In genomic region chr13:74591828-74592227, GRCm38 (mm10) we compare ENCODE assay signal across 8 mouse cellular contexts. TPM values are rescaled to one million over a fixed set of nuclear protein-coding genes. Genes with fewer than 3 reads are reported as not detected.
DNase-seq lines count a peak whose midpoint lies in the region; ATAC-seq and TF ChIP-seq lines count a peak whose summit lies in the region.
"Not testable (repeated sequence)": the region's sequence is repeated elsewhere in the genome, so short reads cannot be mapped to it uniquely, and the experiment has no call there.

No protein-coding gene starts in this region.

- not testable (repeated sequence) for H3K9me3 ChIP-seq in CH12.LX (replicated peaks; ENCODE audit: low read length); ES-Bruce4 (replicated peaks; ENCODE audit: control insufficient read depth, insufficient read depth, low read length, poor library complexity, severe bottlenecking); heart, embryonic 13.5 days; intestine, embryonic 15.5 days; liver, embryonic 12.5 days (replicated peaks)

- H3K27ac ChIP-seq in CH12.LX (ENCODE audit: insufficient read depth, low read depth) (peak overlapping the region; percentile 86), ES-Bruce4 (ENCODE audit: insufficient read depth, low read length) (peak overlapping the region; percentile 82)
- H3K27ac ChIP-seq in heart, embryonic 13.5 days (replicated peaks); intestine, embryonic 15.5 days; liver, embryonic 12.5 days: not testable (repeated sequence)

- not testable (repeated sequence) for H3K4me1 ChIP-seq in CH12.LX (ENCODE audit: control insufficient read depth in 1 of 2, insufficient read depth in 2 of 2); ES-Bruce4 (ENCODE audit: control insufficient read depth, insufficient read depth, low read length); heart, embryonic 13.5 days; intestine, embryonic 15.5 days (replicated peaks); liver, embryonic 12.5 days

- not testable (repeated sequence) for TF ChIP-seq RAD21 in CH12.LX (IDR thresholded peaks at IDR 0.05; ENCODE audit: low read depth, low read length)

- H3K9ac ChIP-seq in CH12.LX (ENCODE audit: insufficient read depth, low read depth): peak overlapping the region; percentile 48; the same call in 1 of the 2 replicates
- H3K9ac ChIP-seq in ES-Bruce4 (ENCODE audit: low read depth, poor library complexity, severe bottlenecking): 0 out of 2 replicates have a peak overlapping the region, but pooled peaks have one; percentile 22
- not testable (repeated sequence) for H3K9ac ChIP-seq in heart, embryonic 13.5 days; intestine, embryonic 15.5 days; liver, embryonic 12.5 days

- not testable (repeated sequence) for H3K27me3 ChIP-seq in CH12.LX (replicated peaks); ES-Bruce4 (ENCODE audit: control insufficient read depth, insufficient read depth, low read length, poor library complexity, severe bottlenecking); Patski; heart, embryonic 13.5 days (replicated peaks); intestine, embryonic 15.5 days (replicated peaks); liver, embryonic 12.5 days (replicated peaks)

- POLR2A ChIA-PET in Patski (lab: Charles Lee): not testable (repeated sequence)

- DNase-seq in CH12.LX (ENCODE audit: extremely low read depth): peak; percentile 6
- not testable (repeated sequence) for DNase-seq in Patski (ENCODE audit: low read depth, low spot score)

- dilution Hi-C loops in CH12.LX (cut with MboI; ENCODE audit: extremely low pct_ligation_motif_present, extremely low pct_unique_long_range_greater_than_20kb, low sequenced_read_pairs): not testable (repeated sequence)

- 0 out of 2 replicates have a peak overlapping the region, but pooled peaks have one; percentile 5 for H3K4me2 ChIP-seq in CH12.LX (ENCODE audit: insufficient read depth, low read depth, poor library complexity, severe bottlenecking)
- H3K4me2 ChIP-seq in heart, embryonic 13.5 days: peak overlapping the region; percentile 27; the same call in 1 of the 2 replicates
- 0 out of 2 replicates have a peak overlapping the region, but pooled peaks have one; percentile 14 for H3K4me2 ChIP-seq in intestine, embryonic 15.5 days (replicated peaks)
- H3K4me2 ChIP-seq in liver, embryonic 12.5 days: peak overlapping the region; percentile 33

- ATAC-seq in Patski: peak; percentile 12
- ATAC-seq in heart, embryonic 13.5 days (ENCODE audit: extremely low read depth, insufficient number of reproducible peaks, low FRiP score, low TSS enrichment); intestine, embryonic 15.5 days; liver, embryonic 12.5 days: not testable (repeated sequence)
- ATAC-seq in megakaryocyte, adult 5-6 weeks (ENCODE audit: poor library complexity, severe bottlenecking): peak; percentile 69
- 0 out of 2 replicates have a peak, but pooled peaks have one; percentile 39 for ATAC-seq in megakaryocyte progenitor cell, adult 5-6 weeks (replicated peaks; ENCODE audit: poor library complexity)

- CTCF ChIA-PET in Patski (lab: Charles Lee): not testable (repeated sequence)

- in situ Hi-C loops in CH12.LX (cut with MboI; ENCODE audit: low pct_ligation_motif_present, low pct_unique_long_range_greater_than_20kb, low sequenced_read_pairs); Patski (cut with MboI; ENCODE audit: low pct_unique_long_range_greater_than_20kb): not testable (repeated sequence)

- TF ChIP-seq EP300 in CH12.LX (IDR thresholded peaks at IDR 0.05; ENCODE audit: low read length); ES-Bruce4 (IDR thresholded peaks at IDR 0.05; ENCODE audit: insufficient read depth, low read depth, low read length): not testable (repeated sequence)

- TF ChIP-seq CTCF in CH12.LX (conservative IDR thresholded peaks at IDR 0.05 in 1 of 2, IDR thresholded peaks at IDR 0.05 in 1 of 2; ENCODE audit: low read depth in 2 of 2, low read length in 2 of 2); ES-Bruce4 (IDR thresholded peaks at IDR 0.05; ENCODE audit: low read depth, low read length); Patski (IDR thresholded peaks at IDR 0.05): not testable (repeated sequence)

- H3K4me3 ChIP-seq in CH12.LX (replicated peaks in 1 of 3; ENCODE audit: low read depth in 2 of 3, low read length in 2 of 3, poor library complexity in 1 of 3) (peak overlapping the region; percentile 41 to 63 (median 51)), ES-Bruce4 (ENCODE audit: low read depth, low read length) (peak overlapping the region; percentile 76)
- not testable (repeated sequence) for H3K4me3 ChIP-seq in heart, embryonic 13.5 days; intestine, embryonic 15.5 days (replicated peaks); liver, embryonic 12.5 days

- not testable (repeated sequence) for H3K79me2 ChIP-seq in CH12.LX (replicated peaks; ENCODE audit: control insufficient read depth, extremely low read depth, insufficient read depth, poor library complexity, severe bottlenecking)

- not testable (repeated sequence) for H3K36me3 ChIP-seq in CH12.LX (replicated peaks in 1 of 2; ENCODE audit: control insufficient read depth in 1 of 2, insufficient read depth in 1 of 2, low read length in 1 of 2); ES-Bruce4 (ENCODE audit: control insufficient read depth, insufficient read depth, low read length, poor library complexity, severe bottlenecking); heart, embryonic 13.5 days; intestine, embryonic 15.5 days; liver, embryonic 12.5 days

- WGBS in heart, embryonic 13.5 days: 69% methylated on average over 2 of the region's 2 CpGs
- WGBS in intestine, embryonic 15.5 days: 70% methylated on average over 2 of the region's 2 CpGs
- 49% methylated on average over 2 of the region's 2 CpGs for WGBS in liver, embryonic 12.5 days (ENCODE audit: insufficient replicate concordance)

- not testable (repeated sequence) for TF ChIP-seq POLR2A in CH12.LX (IDR thresholded peaks at IDR 0.05; ENCODE audit: low read depth, low read length); ES-Bruce4 (IDR thresholded peaks at IDR 0.05; ENCODE audit: insufficient read depth, low read length)

TF ChIP-seq in CH12.LX, 34 proteins besides CTCF, POLR2A, EP300 and RAD21:
- peak; percentile 17; the same call in 1 of the 2 replicates for TF ChIP-seq ELF1 (IDR thresholded peaks at IDR 0.05; ENCODE audit: low read depth, low read length)
- 0 out of 2 replicates have a peak, but pooled peaks have one; percentile 9 for TF ChIP-seq NELFE (IDR thresholded peaks at IDR 0.05; ENCODE audit: low read depth, low read length)
TF ChIP-seq in CH12.LX: peak in this region for 2; not testable (repeated sequence) for 32.

RNA-seq across cellular contexts. Expression of gene Erap1, which starts 47.5 kb away (rescaled TPM):
- total RNA-seq in CH12.LX (2012; rRNA removed) (62.3 and 65.9 TPM in 2 replicates), CH12.LX (2014; rRNA removed) (75.2 and 82.5 TPM in 2 replicates)
- polyA plus RNA-seq in CH12.LX (2012; ENCODE audit: insufficient read length, low read depth) (114 and 122 TPM in 2 replicates), ES-Bruce4 (2011; ENCODE audit: insufficient read depth, insufficient read length, low read depth, missing spikeins) (43.5 and 46.1 TPM in 2 replicates), Patski (2021) (29.3 TPM)
- 11.3 TPM in 2 replicates for polyA plus RNA-seq in heart, embryonic 13.5 days (2015; fragmentation: Nextera tagmentation; extraction: Ambion mirVana)
- polyA plus RNA-seq in intestine, embryonic 15.5 days (2015; fragmentation: Nextera tagmentation; extraction: Ambion mirVana): 33.8 and 42.3 TPM in 2 replicates
- polyA plus RNA-seq in liver, embryonic 12.5 days (2016; fragmentation: Nextera tagmentation; extraction: Ambion mirVana): 14.4 and 19.1 TPM in 2 replicates
- total RNA-seq in megakaryocyte, adult 5-6 weeks (2015): 76.1 and 106 TPM in 2 replicates
- 112 and 123 TPM in 2 replicates for total RNA-seq in megakaryocyte, adult 5-6 weeks (2017)
- 137 and 142 TPM in 2 replicates for total RNA-seq in megakaryocyte progenitor cell, adult 5-6 weeks (2015)
- total RNA-seq in megakaryocyte progenitor cell, adult 5-6 weeks (2017): 139 and 142 TPM in 2 replicates
